Mouse (Mus musculus): ENCODE measurements around the gene Magea10. TPM values are rescaled to one million over a fixed set of nuclear protein-coding genes. Genes with fewer than 3 reads are reported as not detected.

The Magea10 gene
- not detected for total RNA-seq (2023)

GRCm38 (mm10) chrX:72386758-72387157 is at the start of gene Magea10:
Magea10 (minus strand) TSS chrX:72386858.

Other genes with a start within 250 kb of the Magea10 start
- gene Magea4, start 164.8 kb downstream of the Magea10 start, total RNA-seq (2023), result not detected
- gene Gabre, start 112.1 kb downstream of the Magea10 start, total RNA-seq (2023), result under 1 TPM in 1 of 2 experiments, not detected in 1; 0.82 TPM

Measured in neutrophil, adult 59 days (primary cell).